Mouse (Mus musculus): Measurements from ENCODE around the gene Kif3c. TPM values are rescaled to one million over a fixed set of nuclear protein-coding genes. Genes with fewer than 3 reads are reported as not detected.

Kif3c gene
- polyA plus RNA-seq, 1 experiment from 2014 or later, result 8.6 TPM

- Histone ChIP-seq H3K4me3 (no peak overlapping the region), H3K4me2 (no peak overlapping the region), H3K27ac (ENCODE audit: poor library complexity, severe bottlenecking) (no peak overlapping the region), H3K27me3 (replicated peaks) (no peaks in the 10 kb centered on the region), H3K9ac (no peak overlapping the region), H3K36me3 (peaks cover 8% of the 10 kb centered on the region), H3K4me1 (replicated peaks) (peaks cover 11% of the 10 kb centered on the region; the same call in 1 of the 2 replicates), H3K9me3 (replicated peaks) (no peaks in the 10 kb centered on the region)
- ATAC-seq (ENCODE audit: insufficient number of reproducible peaks, low FRiP score), result no peak
- 88% methylated on average over 5 of the region's 5 CpGs for WGBS
Measured at GRCm38 (mm10) chr12:3436446-3436845, 71.5 kb downstream of the Kif3c start.

- H3K27ac ChIP-seq (ENCODE audit: poor library complexity, severe bottlenecking), result no peak overlapping the region
- H3K9ac ChIP-seq, result no peak overlapping the region
- WGBS, result 95% methylated on average over 1 of the region's 1 CpGs
- H3K9me3 ChIP-seq (replicated peaks), result no peaks in the 10 kb centered on the region
- no peak overlapping the region for H3K4me3 ChIP-seq
- H3K4me2 ChIP-seq, result no peak overlapping the region
- no peak for ATAC-seq (ENCODE audit: insufficient number of reproducible peaks, low FRiP score)
- H3K36me3 ChIP-seq, result peaks cover 8% of the 10 kb centered on the region
- peaks cover 7% of the 10 kb centered on the region; the same call in 1 of the 2 replicates for H3K4me1 ChIP-seq (replicated peaks)
- H3K27me3 ChIP-seq (replicated peaks), result no peaks in the 10 kb centered on the region
Measured at GRCm38 (mm10) chr12:3437815-3438214, 72.9 kb downstream of the Kif3c start.

GRCm38 (mm10) chr12:3440916-3441315 is 76.0 kb downstream of the Kif3c start:
- Histone ChIP-seq H3K9me3 (replicated peaks) (no peaks in the 10 kb centered on the region), H3K36me3 (peaks cover 9% of the 10 kb centered on the region), H3K27me3 (replicated peaks) (no peaks in the 10 kb centered on the region), H3K4me1 (replicated peaks) (peaks cover 7% of the 10 kb centered on the region; the same call in 1 of the 2 replicates), H3K4me3 (no peak overlapping the region), H3K4me2 (no peak overlapping the region), H3K27ac (ENCODE audit: poor library complexity, severe bottlenecking) (no peak overlapping the region), H3K9ac (no peak overlapping the region)
- 79% methylated on average over 2 of the region's 2 CpGs for WGBS
- no peak for ATAC-seq (ENCODE audit: insufficient number of reproducible peaks, low FRiP score)

GRCm38 (mm10) chr12:3441361-3441760 is 76.4 kb downstream of the Kif3c start:
- Histone ChIP-seq H3K4me3 (no peak overlapping the region), H3K9ac (no peak overlapping the region), H3K9me3 (replicated peaks) (no peaks in the 10 kb centered on the region), H3K27ac (ENCODE audit: poor library complexity, severe bottlenecking) (no peak overlapping the region), H3K4me2 (no peak overlapping the region), H3K4me1 (replicated peaks) (peaks cover 7% of the 10 kb centered on the region; the same call in 1 of the 2 replicates), H3K27me3 (replicated peaks) (no peaks in the 10 kb centered on the region), H3K36me3 (peaks cover 9% of the 10 kb centered on the region)
- 75% methylated on average over 5 of the region's 5 CpGs for WGBS
- ATAC-seq (ENCODE audit: insufficient number of reproducible peaks, low FRiP score), result no peak

- no peak for ATAC-seq (ENCODE audit: insufficient number of reproducible peaks, low FRiP score)
- peaks cover 36% of the 10 kb centered on the region for H3K36me3 ChIP-seq
- no peak overlapping the region for H3K9ac ChIP-seq
- H3K4me2 ChIP-seq, result no peak overlapping the region
- no peaks in the 10 kb centered on the region for H3K9me3 ChIP-seq (replicated peaks)
- no peak overlapping the region for H3K27ac ChIP-seq (ENCODE audit: poor library complexity, severe bottlenecking)
- no peaks in the 10 kb centered on the region for H3K4me1 ChIP-seq (replicated peaks)
- no peaks in the 10 kb centered on the region for H3K27me3 ChIP-seq (replicated peaks)
- H3K4me3 ChIP-seq, result no peak overlapping the region
- WGBS, result 88% methylated on average over 3 of the region's 3 CpGs
Measured at GRCm38 (mm10) chr12:3453554-3453953, 88.6 kb downstream of the Kif3c start.

Other genes starting within 250 kb of the Kif3c start
- 94.8 and 96.3 TPM in 2 replicates for gene Rab10, start 55.2 kb upstream of the Kif3c start, polyA plus RNA-seq (2016; fragmentation: Nextera tagmentation; extraction: Ambion mirVana)
- 22.6 and 24.5 TPM in 2 replicates for gene Asxl2, start 61.7 kb downstream of the Kif3c start, polyA plus RNA-seq (2016; fragmentation: Nextera tagmentation; extraction: Ambion mirVana)
- 20.5 and 22.9 TPM in 2 replicates for gene Dtnb, start 207.2 kb downstream of the Kif3c start, polyA plus RNA-seq (2016; fragmentation: Nextera tagmentation; extraction: Ambion mirVana)

Data from heart, embryonic 12.5 days (tissue).